Mouse (Mus musculus) CD4-positive, CD25-positive, alpha-beta regulatory T cell, adult 4 months (primary cell): ENCODE measurements around the gene Diaph3. TPM values are rescaled to one million over a fixed set of nuclear protein-coding genes. Genes with fewer than 3 reads are reported as not detected.

ENCODE experiments used
- ATAC-seq: one replicate; pipeline ENCODE4 v1.8.0; 2017
- polyA plus RNA-seq, 2 experiments: library from polyadenylated mRNA; unstranded; fragments of 100-300 nt; shearing (Covaris generic); gene quantifications; one replicate each; pipeline ENCODE4 v1.2.1; 2017

Diaph3 gene
- polyA plus RNA-seq, 2 experiments from 2014 or later, result 4.2 to 4.3 TPM

- ATAC-seq, result no peak
These were observed 500.9 kb downstream of the Diaph3 start for GRCm38 (mm10) chr14:86640086-86640485.

- no peak for ATAC-seq
These were observed 505.4 kb downstream of the Diaph3 start for GRCm38 (mm10) chr14:86635594-86636140.

- ATAC-seq, result no peak
These were observed 506.0 kb downstream of the Diaph3 start for GRCm38 (mm10) chr14:86635052-86635451.

- no peak for ATAC-seq
These were observed 507.2 kb downstream of the Diaph3 start for GRCm38 (mm10) chr14:86633799-86634198.

- ATAC-seq, result no peak
These were observed 516.1 kb downstream of the Diaph3 start for GRCm38 (mm10) chr14:86624816-86625425.

GRCm38 (mm10) chr14:86619637-86620036 lies 521.4 kb downstream of the Diaph3 start:
- ATAC-seq, result no peak
